Mouse (Mus musculus) small intestine, adult 2 months (tissue): ENCODE data around the gene Alkal2. TPM values are rescaled to one million over a fixed set of nuclear protein-coding genes. Genes with fewer than 3 reads are reported as not detected.

Experiments
- H3K27ac ChIP-seq: fragments of 200-500 bp; 2 replicates; pipeline ENCODE4 v1.5.1; 2012; ENCODE audit warnings: low read depth, low read length, control low read depth, inconsistent platforms; ENCODE audit not compliant: insufficient read depth
- H3K27me3 ChIP-seq: fragments of 200-500 bp; 2 replicates; pipeline ENCODE4 v1.6.1; 2012; ENCODE audit warnings: mild to moderate bottlenecking, moderate library complexity, low read length, inconsistent platforms; ENCODE audit not compliant: control insufficient read depth, insufficient read depth
- H3K36me3 ChIP-seq: fragments of 200-500 bp; 2 replicates; pipeline ENCODE4 v1.6.1; 2012; ENCODE audit warnings: mild to moderate bottlenecking, low read length, control low read depth, inconsistent platforms; ENCODE audit not compliant: control insufficient read depth, insufficient read depth
- H3K4me1 ChIP-seq: fragments of 200-500 bp; 2 replicates; pipeline ENCODE4 v1.6.1; 2012; ENCODE audit warnings: low read length, inconsistent platforms, mixed read lengths; ENCODE audit not compliant: control insufficient read depth, insufficient read depth, insufficient read length
- H3K4me3 ChIP-seq: fragments of 200-500 bp; 2 replicates; pipeline ENCODE4 v1.5.1; 2012; ENCODE audit warnings: low read depth, mild to moderate bottlenecking, control low read depth, inconsistent platforms, low read length, moderate library complexity
- CTCF ChIP-seq: fragments of 200-500 bp; IDR thresholded peaks from 2 replicates; pipeline ENCODE4 v1.5.1; 2012; ENCODE audit warnings: low read depth, mild to moderate bottlenecking, control low read depth, inconsistent platforms, low read length, moderate library complexity, mixed read lengths; ENCODE audit not compliant: insufficient replicate concordance, insufficient read length; ENCODE audit errors: extremely low read depth
- POLR2A ChIP-seq: fragments of 200-500 bp; IDR thresholded peaks from 2 replicates; pipeline ENCODE4 v1.6.1; 2012; ENCODE audit warnings: low read depth, mild to moderate bottlenecking, control low read depth, inconsistent platforms, low read length, moderate library complexity
- WGBS: fragments of 180-500 bp; shearing (Covaris S2); methylation state at CpG from one replicate; pipeline ENCODE4 v1.1.7; 2018; 5-methylcytosine and 5-hydroxymethylcytosine counted together
- polyA plus RNA-seq: library from polyadenylated mRNA; depleted of rRNA; stranded (reverse); fragments of >200 nt; gene quantifications from 2 replicates; pipeline ENCODE4 v1.2.3, GENCODE M21; 2012

The Alkal2 gene
- polyA plus RNA-seq, 1 experiment, result 0.29 TPM

GRCm38 (mm10) chr12:30865781-30866180, 18.3 kb upstream of the Alkal2 start:
- no peak overlapping the region for H3K27ac ChIP-seq
- H3K4me3 ChIP-seq, result no peak overlapping the region
- WGBS, result 67% methylated on average over 4 of the region's 4 CpGs
- no peak for TF ChIP-seq CTCF
- no peak for TF ChIP-seq POLR2A
- no peaks in the 10 kb centered on the region for H3K36me3 ChIP-seq
- H3K4me1 ChIP-seq, result no peaks in the 10 kb centered on the region
- H3K27me3 ChIP-seq, result no peaks in the 10 kb centered on the region

DNA sequence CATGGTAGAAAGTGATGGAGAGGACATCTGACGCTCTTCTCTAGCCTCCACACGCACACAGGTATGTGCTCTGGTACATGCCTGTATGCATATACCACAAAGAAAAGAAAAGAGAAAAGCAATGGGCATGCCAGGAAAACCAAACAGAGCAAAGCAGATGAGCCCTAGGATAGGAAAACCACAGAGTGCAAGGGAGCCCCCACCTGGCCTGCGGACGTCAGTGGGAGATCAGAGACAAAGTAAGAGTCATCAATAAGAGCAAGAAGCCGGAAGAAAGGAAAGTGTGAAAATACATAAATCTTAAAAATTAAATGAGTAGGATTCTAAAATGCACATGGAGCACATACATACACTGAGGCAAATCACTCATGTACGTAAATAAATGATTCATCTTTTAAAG, 4.7 kb upstream of the Alkal2 start:
- WGBS, result 73% methylated on average over 6 of the region's 6 CpGs

GRCm38 (mm10) chr12:30883592-30883985, 533 bp upstream of the Alkal2 start:
- no peak for TF ChIP-seq CTCF
- TF ChIP-seq POLR2A, result no peak
- 23% methylated on average over 4 of the region's 4 CpGs for WGBS
- H3K36me3 ChIP-seq, result no peaks in the 10 kb centered on the region
- H3K27me3 ChIP-seq, result peaks cover 28% of the 10 kb centered on the region
- H3K27ac ChIP-seq, result no peak overlapping the region
- H3K4me3 ChIP-seq, result no peak overlapping the region
- H3K4me1 ChIP-seq, result peaks cover 3% of the 10 kb centered on the region; the same call in 1 of the 2 replicates

More for the DNA sequence above, 4.7 kb upstream of the Alkal2 start:
- TF ChIP-seq POLR2A (no peak), CTCF (peak; percentile 51; the same call in 1 of the 2 replicates)
- H3K36me3 ChIP-seq, result no peaks in the 10 kb centered on the region
- H3K27me3 ChIP-seq, result peaks cover 17% of the 10 kb centered on the region
- no peak overlapping the region for H3K27ac ChIP-seq
- no peak overlapping the region for H3K4me3 ChIP-seq
- peaks cover 3% of the 10 kb centered on the region; the same call in 1 of the 2 replicates for H3K4me1 ChIP-seq

- Histone ChIP-seq H3K4me3 (peak overlapping the region; percentile 41), H3K36me3 (no peaks in the 10 kb centered on the region), H3K27ac (no peak overlapping the region), H3K4me1 (peaks cover 3% of the 10 kb centered on the region; the same call in 1 of the 2 replicates), H3K27me3 (peaks cover 28% of the 10 kb centered on the region)
- 13% methylated on average over 39 of the region's 39 CpGs for WGBS
- TF ChIP-seq POLR2A (no peak), CTCF (no peak)
Measured at GRCm38 (mm10) chr12:30884622-30885230, 604 bp downstream of the Alkal2 start.

DNA sequence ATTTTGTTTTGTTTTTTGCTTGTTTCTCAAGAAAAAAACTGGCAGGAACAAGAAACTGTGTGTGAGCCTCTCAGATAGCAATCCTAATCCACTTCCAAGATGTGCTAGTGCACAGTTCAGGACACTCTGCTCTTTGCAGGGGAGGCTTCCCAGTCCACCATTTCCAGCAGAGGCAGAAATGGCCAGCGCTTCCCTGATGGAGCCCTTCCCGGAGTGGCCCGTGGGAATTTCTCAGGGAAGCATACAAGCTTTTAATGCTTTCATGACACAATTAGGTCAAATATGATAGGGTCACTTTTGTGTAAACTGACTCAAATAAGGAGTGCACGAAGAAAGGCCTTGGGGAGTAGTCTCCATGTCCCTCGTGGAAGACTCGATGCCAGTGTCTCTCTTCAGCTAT, 1.8 kb downstream of the Alkal2 start:
- Histone ChIP-seq H3K4me1 (peaks cover 3% of the 10 kb centered on the region; the same call in 1 of the 2 replicates), H3K27ac (no peak overlapping the region), H3K4me3 (no peak overlapping the region), H3K36me3 (no peaks in the 10 kb centered on the region), H3K27me3 (peaks cover 28% of the 10 kb centered on the region)
- 69% methylated on average over 6 of the region's 6 CpGs for WGBS
- TF ChIP-seq POLR2A (no peak), CTCF (no peak)

DNA sequence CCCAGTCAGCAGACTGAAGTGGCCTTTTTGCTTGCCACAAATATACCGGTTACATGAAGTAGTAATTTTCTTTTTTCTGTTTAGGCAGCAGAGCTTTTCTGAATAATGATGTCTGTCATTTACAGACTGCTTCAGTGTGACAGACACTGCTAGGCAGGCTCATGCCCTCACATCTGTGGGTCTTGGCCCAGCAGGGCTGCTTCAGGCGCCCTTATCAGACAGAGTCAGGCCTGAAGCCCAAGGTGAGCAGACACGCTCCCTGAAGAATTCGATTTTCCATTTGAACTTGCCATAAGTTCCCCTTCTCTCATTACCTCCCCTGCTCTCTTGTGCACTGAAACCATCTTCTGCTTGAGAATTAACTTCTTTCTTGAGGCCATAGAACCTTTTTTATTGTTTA, 3.9 kb downstream of the Alkal2 start:
- WGBS, result 85% methylated on average over 4 of the region's 4 CpGs
- Histone ChIP-seq H3K36me3 (no peaks in the 10 kb centered on the region; the same call in 1 of the 2 replicates), H3K27ac (no peak overlapping the region), H3K4me1 (peaks cover 3% of the 10 kb centered on the region; the same call in 1 of the 2 replicates), H3K4me3 (no peak overlapping the region), H3K27me3 (peaks cover 24% of the 10 kb centered on the region)
- TF ChIP-seq POLR2A (no peak), CTCF (no peak)

- no peak overlapping the region for H3K4me3 ChIP-seq
- H3K27ac ChIP-seq, result no peak overlapping the region
- H3K4me1 ChIP-seq, result no peaks in the 10 kb centered on the region
- H3K36me3 ChIP-seq, result peaks cover 5% of the 10 kb centered on the region
- TF ChIP-seq CTCF, result 0 out of 2 replicates have a peak, but pooled peaks have one; percentile 16
- TF ChIP-seq POLR2A, result no peak
- H3K27me3 ChIP-seq, result peaks cover 5% of the 10 kb centered on the region
- WGBS, result 34% methylated on average over 5 of the region's 5 CpGs
Measured at GRCm38 (mm10) chr12:30890067-30890466, 5.9 kb downstream of the Alkal2 start.
